Mouse (Mus musculus): Measurements from ENCODE around the gene Eif4b. TPM values are rescaled to one million over a fixed set of nuclear protein-coding genes. Genes with fewer than 3 reads are reported as not detected.

Gene Eif4b
- polyA plus RNA-seq, 1 experiment: 59.7 TPM

- Histone ChIP-seq H3K27ac (ENCODE audit: insufficient read depth, low read length) (no peak overlapping the region), H3K27me3 (ENCODE audit: control insufficient read depth, insufficient read depth, low read length) (no peaks in the 10 kb centered on the region), H3K4me3 (ENCODE audit: extremely low read depth, insufficient read depth, insufficient read length) (no peak overlapping the region), H3K36me3 (ENCODE audit: control insufficient read depth, insufficient read depth, low read length) (peaks cover 25% of the 10 kb centered on the region), H3K4me1 (ENCODE audit: control insufficient read depth, insufficient read depth, insufficient read length) (no peaks in the 10 kb centered on the region)
- WGBS: 78% methylated on average over 11 of the region's 11 CpGs
- no peak for DNase-seq (ENCODE audit: low read depth in 1 of 2, low spot score in 2 of 2)
- TF ChIP-seq CTCF (IDR thresholded peaks at IDR 0.05; ENCODE audit: extremely low read depth, insufficient read depth, insufficient read length, insufficient replicate concordance) (no peak), POLR2A (IDR thresholded peaks at IDR 0.05; ENCODE audit: low read depth, low read length) (no peak)
Measured at GRCm38 (mm10) chr15:102116753-102117415, 43.3 kb downstream of the Eif4b start.

- no peak overlapping the region for H3K4me3 ChIP-seq (ENCODE audit: extremely low read depth, insufficient read depth, insufficient read length)
- DNase-seq (ENCODE audit: low read depth in 1 of 2, low spot score in 2 of 2): no peak
- H3K4me1 ChIP-seq (ENCODE audit: control insufficient read depth, insufficient read depth, insufficient read length): no peaks in the 10 kb centered on the region
- 87% methylated on average over 19 of the region's 19 CpGs for WGBS
- peaks cover 27% of the 10 kb centered on the region for H3K36me3 ChIP-seq (ENCODE audit: control insufficient read depth, insufficient read depth, low read length)
- no peaks in the 10 kb centered on the region for H3K27me3 ChIP-seq (ENCODE audit: control insufficient read depth, insufficient read depth, low read length)
- H3K27ac ChIP-seq (ENCODE audit: insufficient read depth, low read length): no peak overlapping the region
- no peak for TF ChIP-seq POLR2A (IDR thresholded peaks at IDR 0.05; ENCODE audit: low read depth, low read length)
- no peak for TF ChIP-seq CTCF (IDR thresholded peaks at IDR 0.05; ENCODE audit: extremely low read depth, insufficient read depth, insufficient read length, insufficient replicate concordance)
Measured at GRCm38 (mm10) chr15:102117461-102118443, 44.2 kb downstream of the Eif4b start.

- WGBS: 95% methylated on average over 4 of the region's 4 CpGs
- Histone ChIP-seq H3K36me3 (ENCODE audit: control insufficient read depth, insufficient read depth, low read length) (peaks cover 28% of the 10 kb centered on the region), H3K27ac (ENCODE audit: insufficient read depth, low read length) (no peak overlapping the region), H3K27me3 (ENCODE audit: control insufficient read depth, insufficient read depth, low read length) (no peaks in the 10 kb centered on the region), H3K4me1 (ENCODE audit: control insufficient read depth, insufficient read depth, insufficient read length) (no peaks in the 10 kb centered on the region), H3K4me3 (ENCODE audit: extremely low read depth, insufficient read depth, insufficient read length) (no peak overlapping the region)
- TF ChIP-seq CTCF (IDR thresholded peaks at IDR 0.05; ENCODE audit: extremely low read depth, insufficient read depth, insufficient read length, insufficient replicate concordance) (no peak), POLR2A (IDR thresholded peaks at IDR 0.05; ENCODE audit: low read depth, low read length) (no peak)
- no peak for DNase-seq (ENCODE audit: low read depth in 1 of 2, low spot score in 2 of 2)
Measured at GRCm38 (mm10) chr15:102118591-102118990, 45.0 kb downstream of the Eif4b start.

- Histone ChIP-seq H3K27me3 (ENCODE audit: control insufficient read depth, insufficient read depth, low read length) (no peaks in the 10 kb centered on the region), H3K4me1 (ENCODE audit: control insufficient read depth, insufficient read depth, insufficient read length) (no peaks in the 10 kb centered on the region), H3K27ac (ENCODE audit: insufficient read depth, low read length) (no peak overlapping the region), H3K4me3 (ENCODE audit: extremely low read depth, insufficient read depth, insufficient read length) (no peak overlapping the region), H3K36me3 (ENCODE audit: control insufficient read depth, insufficient read depth, low read length) (peaks cover 28% of the 10 kb centered on the region)
- DNase-seq (ENCODE audit: low read depth in 1 of 2, low spot score in 2 of 2): no peak
- 90% methylated on average over 8 of the region's 8 CpGs for WGBS
- TF ChIP-seq POLR2A (IDR thresholded peaks at IDR 0.05; ENCODE audit: low read depth, low read length) (no peak), CTCF (IDR thresholded peaks at IDR 0.05; ENCODE audit: extremely low read depth, insufficient read depth, insufficient read length, insufficient replicate concordance) (no peak)
Measured at GRCm38 (mm10) chr15:102119121-102119830, 45.7 kb downstream of the Eif4b start.

DNA sequence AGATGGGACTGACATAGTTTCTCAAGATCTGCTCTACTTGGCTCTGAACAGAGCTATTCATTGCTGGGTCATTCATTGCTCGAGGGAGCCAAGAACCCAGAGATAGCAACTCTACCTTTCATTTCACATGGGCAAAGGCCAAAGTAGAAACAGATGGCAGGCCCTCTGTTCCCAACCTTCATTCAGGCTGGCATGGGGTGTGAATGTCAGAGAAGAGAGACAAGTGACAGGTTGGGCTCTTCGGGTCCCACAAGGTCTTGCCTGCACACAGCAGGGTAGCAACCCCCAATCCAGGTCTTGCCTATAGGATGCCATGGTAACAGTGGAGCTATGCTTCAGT is 46.2 kb downstream of the Eif4b start:
- H3K27me3 ChIP-seq (ENCODE audit: control insufficient read depth, insufficient read depth, low read length): no peaks in the 10 kb centered on the region
- peaks cover 32% of the 10 kb centered on the region for H3K36me3 ChIP-seq (ENCODE audit: control insufficient read depth, insufficient read depth, low read length)
- H3K27ac ChIP-seq (ENCODE audit: insufficient read depth, low read length): no peak overlapping the region
- H3K4me1 ChIP-seq (ENCODE audit: control insufficient read depth, insufficient read depth, insufficient read length): no peaks in the 10 kb centered on the region
- TF ChIP-seq CTCF (IDR thresholded peaks at IDR 0.05; ENCODE audit: extremely low read depth, insufficient read depth, insufficient read length, insufficient replicate concordance): no peak
- TF ChIP-seq POLR2A (IDR thresholded peaks at IDR 0.05; ENCODE audit: low read depth, low read length): no peak
- 86% methylated on average over 2 of the region's 2 CpGs for WGBS
- no peak for DNase-seq (ENCODE audit: low read depth in 1 of 2, low spot score in 2 of 2)
- no peak overlapping the region for H3K4me3 ChIP-seq (ENCODE audit: extremely low read depth, insufficient read depth, insufficient read length)

GRCm38 (mm10) chr15:102120530-102120929 is 47.0 kb downstream of the Eif4b start:
- H3K36me3 ChIP-seq (ENCODE audit: control insufficient read depth, insufficient read depth, low read length): peaks cover 36% of the 10 kb centered on the region
- TF ChIP-seq POLR2A (IDR thresholded peaks at IDR 0.05; ENCODE audit: low read depth, low read length): no peak
- TF ChIP-seq CTCF (IDR thresholded peaks at IDR 0.05; ENCODE audit: extremely low read depth, insufficient read depth, insufficient read length, insufficient replicate concordance): no peak
- no peak overlapping the region for H3K4me3 ChIP-seq (ENCODE audit: extremely low read depth, insufficient read depth, insufficient read length)
- H3K4me1 ChIP-seq (ENCODE audit: control insufficient read depth, insufficient read depth, insufficient read length): no peaks in the 10 kb centered on the region
- no peak overlapping the region; the same call in 1 of the 2 replicates for H3K27ac ChIP-seq (ENCODE audit: insufficient read depth, low read length)
- DNase-seq (ENCODE audit: low read depth in 1 of 2, low spot score in 2 of 2): no peak
- WGBS: 82% methylated on average over 5 of the region's 5 CpGs
- no peaks in the 10 kb centered on the region for H3K27me3 ChIP-seq (ENCODE audit: control insufficient read depth, insufficient read depth, low read length)

All from spleen, adult 2 months (tissue).